Mouse (Mus musculus) layer of hippocampus, adult 11-12 months (tissue): ENCODE measurements around the gene Fto.
A peak's percentile ranks its signal among the peaks of the same experiment; 100 is the strongest.

ENCODE experiments used
- DNase-seq: peaks from one replicate; pipeline ENCODE4 v3.0.0; 2022; ENCODE audit warnings: low spot score

The Fto gene

DNA sequence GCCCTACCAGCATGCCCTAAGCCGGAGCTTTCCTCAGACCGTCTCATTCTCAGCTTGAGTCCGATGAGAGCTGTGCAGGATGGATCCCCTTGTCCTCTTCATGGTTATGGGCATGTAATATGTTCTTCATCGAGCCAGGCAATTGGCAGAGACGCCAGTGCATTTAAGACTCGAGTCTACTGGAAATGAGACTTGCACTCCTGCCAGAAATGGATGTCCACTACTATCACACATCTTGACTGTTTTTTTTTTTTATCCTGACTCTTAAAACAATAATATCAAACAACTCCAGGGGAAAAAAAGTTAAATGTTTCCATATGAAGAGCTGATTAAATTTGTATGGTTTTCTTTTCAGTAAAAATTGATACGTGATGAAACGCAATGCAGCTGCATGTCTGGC is 301.9 kb downstream of the Fto start:
- DNase-seq: no peak

DNA sequence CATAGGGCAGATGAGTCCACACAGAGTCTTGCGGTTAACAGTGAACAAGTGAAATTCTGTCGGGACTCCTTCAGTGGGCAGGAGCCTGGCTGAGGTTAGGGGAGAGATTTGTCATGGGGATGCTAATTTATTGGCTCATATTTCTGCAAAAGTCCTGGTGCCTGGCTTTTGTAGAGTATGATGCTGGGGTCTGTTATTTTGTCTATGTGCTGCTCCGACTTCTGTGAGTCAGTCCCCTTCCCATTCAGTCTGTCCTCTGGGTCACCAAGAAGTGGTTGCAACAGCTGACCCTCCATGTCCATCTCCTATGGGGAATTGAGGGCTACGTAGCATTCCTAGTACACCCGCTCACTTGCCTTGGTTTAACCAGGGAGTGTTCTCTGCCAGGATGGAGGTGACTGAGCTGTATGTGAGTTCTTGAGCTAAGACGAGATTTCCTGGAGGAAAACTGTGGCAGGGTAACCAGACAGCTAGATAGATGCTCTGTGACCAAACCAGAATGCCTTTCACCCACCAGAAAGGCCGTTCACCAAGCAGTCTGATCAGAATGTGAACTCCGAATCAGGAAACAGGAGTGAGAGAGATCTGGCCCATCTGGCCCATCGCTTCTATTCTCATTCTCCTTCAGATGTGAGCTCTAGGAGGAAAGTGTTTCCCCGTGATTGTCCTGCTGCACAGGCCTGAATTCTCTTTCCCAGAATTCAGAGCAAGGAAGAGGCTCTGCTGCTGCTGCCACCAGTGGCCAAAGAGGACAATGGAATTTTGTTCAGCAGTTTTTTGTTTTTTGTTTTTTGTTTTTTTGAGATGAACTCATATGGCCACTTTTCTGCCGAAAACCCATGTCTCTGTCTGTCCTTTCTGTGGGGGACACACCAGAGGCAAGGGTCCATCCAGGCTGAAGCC is 302.7 kb downstream of the Fto start:
- no peak for DNase-seq

DNA sequence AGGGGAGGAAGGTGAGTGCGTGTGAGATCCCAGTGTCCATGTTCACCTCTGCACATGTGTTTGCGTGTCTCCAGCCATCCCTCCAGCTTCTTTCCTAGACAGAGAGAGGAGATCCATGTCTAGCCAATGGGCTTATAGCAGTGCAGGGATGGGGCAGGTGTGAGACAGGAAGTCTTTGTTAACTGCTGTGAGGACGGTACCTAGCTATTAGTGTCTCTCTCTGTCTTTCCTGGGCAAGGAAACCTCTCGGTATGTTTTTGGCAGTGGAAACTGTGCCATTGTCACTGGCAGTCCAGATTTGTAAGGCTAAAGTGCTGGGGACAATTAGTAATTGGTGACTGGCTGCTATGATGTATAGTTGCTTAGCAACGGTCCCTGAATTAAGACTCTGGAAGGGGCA is 304.4 kb downstream of the Fto start:
- no peak for DNase-seq

- DNase-seq: no peak
Observed at GRCm38 (mm10) chr8:91622757-91623156, 309.4 kb downstream of the Fto start.

- peak; percentile 56 for DNase-seq
Observed at GRCm38 (mm10) chr8:91625686-91626558, 312.6 kb downstream of the Fto start.

DNA sequence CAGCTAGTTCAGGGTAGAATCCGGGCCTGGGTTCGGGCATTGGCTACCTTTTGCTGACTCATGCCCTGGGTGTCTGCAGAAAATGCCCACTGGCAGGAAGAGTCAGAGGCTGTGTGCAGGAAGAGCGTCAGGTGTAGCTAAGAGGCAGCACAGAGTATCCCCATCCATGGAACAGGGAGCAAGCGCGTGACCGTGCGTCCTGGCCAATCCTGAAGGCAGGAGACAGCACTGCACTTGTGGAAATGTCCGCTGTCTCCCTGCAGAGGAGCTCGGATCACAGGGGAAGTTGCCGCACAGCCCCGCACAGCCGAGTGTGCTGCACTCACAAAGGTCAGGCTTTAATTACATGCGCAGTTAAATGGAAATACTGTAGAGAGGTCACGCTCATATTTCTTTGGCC is 316.3 kb downstream of the Fto start:
- DNase-seq: no peak

GRCm38 (mm10) chr8:91630320-91631033 is 317.2 kb downstream of the Fto start:
- no peak for DNase-seq

DNA sequence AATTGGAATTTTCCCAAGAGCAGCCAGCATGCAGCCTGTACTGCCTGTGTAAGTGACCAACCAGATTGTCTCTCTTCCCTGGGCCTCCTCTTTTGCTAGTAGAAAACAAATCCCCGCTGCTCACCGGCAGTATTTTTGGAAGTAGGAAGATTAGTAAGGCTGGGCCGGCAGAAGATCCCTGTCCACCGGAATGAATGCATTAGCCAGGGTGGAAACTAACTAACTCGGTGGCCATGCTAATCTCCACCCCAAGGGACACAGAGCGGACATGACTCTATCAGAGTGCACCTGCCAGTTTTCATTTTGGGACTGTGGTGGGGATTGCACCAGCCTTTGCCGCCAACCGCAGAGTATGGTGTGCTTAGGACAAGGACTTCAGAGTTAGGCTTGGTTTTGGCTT is 319.1 kb downstream of the Fto start:
- DNase-seq: no peak

DNA sequence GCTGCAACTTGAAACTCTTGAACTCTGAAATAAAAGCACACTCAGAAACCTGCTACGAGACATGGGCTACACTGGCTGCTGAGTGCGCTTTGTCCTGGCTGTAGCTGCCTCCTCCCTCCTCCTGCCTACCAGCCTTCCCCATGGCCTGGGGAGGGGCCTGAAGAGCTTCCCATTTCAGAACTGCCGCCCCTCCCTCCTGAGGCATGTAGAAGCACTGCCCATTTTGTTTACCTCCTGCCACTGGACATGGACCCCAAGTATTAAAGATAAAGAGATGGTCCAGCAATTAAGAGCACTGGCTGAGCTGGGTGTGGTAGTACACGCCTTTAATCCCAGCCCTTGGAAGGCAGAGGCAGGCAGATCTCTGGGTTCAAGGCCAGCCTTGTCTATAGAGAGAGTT is 322.1 kb downstream of the Fto start:
- no peak for DNase-seq

GRCm38 (mm10) chr8:91636887-91637286 is 323.6 kb downstream of the Fto start:
- no peak for DNase-seq

GRCm38 (mm10) chr8:91637684-91638083 is 324.4 kb downstream of the Fto start:
- DNase-seq: peak; percentile 50

DNA sequence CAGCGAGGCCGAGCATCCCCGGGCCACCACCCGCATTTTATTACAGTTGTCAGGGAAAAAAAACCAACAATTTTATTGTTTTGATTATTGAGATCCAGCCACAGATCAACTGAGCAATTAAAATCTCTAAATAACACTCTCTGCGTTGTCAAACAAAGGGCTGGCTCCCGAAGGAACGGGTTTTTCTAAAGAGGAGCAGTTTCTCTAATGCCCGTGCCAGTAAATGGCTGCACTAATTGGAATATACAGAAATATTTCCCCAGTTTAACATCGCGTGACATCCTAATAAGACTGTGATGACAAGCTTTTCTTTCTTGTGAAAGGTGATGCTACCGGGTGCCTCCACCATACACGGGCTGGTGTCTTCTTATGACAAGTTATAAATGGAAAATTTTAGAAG is 324.9 kb downstream of the Fto start:
- DNase-seq: no peak

- DNase-seq: no peak
Observed at GRCm38 (mm10) chr8:91640471-91640870, 327.1 kb downstream of the Fto start.

- DNase-seq: no peak
Observed at GRCm38 (mm10) chr8:91645484-91645883, 332.2 kb downstream of the Fto start.

GRCm38 (mm10) chr8:91647959-91648358 is 334.6 kb downstream of the Fto start:
- DNase-seq: no peak

GRCm38 (mm10) chr8:91648776-91649175 is 335.5 kb downstream of the Fto start:
- no peak for DNase-seq

DNA sequence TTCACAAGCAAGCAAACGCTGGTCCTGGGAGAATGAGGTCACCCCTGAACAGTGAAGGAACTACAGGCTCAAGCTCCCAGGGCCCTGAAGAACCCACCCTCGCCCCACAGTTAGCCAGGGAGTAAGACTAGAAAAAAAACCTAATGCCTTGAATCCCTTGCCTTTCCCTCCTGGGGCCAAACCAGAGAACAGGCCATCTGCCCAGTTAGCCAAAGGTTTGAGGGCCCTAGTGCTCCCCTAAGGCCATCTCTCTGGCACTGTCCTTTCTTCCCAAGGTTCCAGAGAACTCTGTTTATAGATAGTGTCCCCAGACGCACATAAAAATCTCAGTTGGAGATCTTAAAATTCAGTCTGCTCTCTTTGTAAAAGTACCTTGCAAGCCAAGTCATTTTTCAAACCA is 340.2 kb downstream of the Fto start:
- no peak for DNase-seq

DNA sequence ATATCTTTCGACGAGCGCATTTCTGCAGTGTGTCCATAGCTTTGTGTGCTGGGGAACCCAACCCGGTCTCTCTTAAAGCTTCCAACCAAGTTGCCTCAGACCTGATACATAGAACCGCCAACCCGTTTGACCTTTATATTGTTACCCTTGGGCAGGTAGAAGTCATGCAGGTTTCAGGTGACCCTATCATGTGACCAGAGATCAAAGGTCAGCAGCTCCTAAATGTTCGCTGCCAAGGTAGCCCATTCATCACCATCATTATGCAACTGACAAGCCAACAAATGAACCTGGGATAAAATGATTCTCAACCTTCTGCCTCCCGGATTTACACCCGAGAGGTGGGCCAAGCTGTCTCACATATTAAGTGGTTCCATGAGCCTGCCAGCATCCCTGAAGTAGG is 344.1 kb downstream of the Fto start:
- no peak for DNase-seq

DNA sequence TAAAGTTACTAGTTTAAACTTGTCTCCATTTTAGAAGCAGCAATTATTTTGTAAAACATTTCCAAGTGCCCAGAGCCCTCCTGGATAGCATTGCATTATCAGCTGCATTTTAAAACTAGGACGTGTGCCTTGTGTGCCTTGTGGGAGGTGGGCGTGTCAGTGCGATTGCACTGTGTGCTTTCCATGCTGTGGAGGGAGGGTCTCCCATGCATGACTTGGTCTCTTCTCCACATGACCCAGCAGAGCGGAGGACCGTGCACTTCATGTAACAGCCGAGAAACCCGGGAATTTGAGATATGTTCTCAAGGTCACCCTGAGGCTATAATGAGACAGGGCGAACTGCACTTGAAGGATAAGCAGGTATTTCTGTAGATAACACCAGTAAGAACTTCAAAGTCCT is 347.6 kb downstream of the Fto start:
- no peak for DNase-seq

DNA sequence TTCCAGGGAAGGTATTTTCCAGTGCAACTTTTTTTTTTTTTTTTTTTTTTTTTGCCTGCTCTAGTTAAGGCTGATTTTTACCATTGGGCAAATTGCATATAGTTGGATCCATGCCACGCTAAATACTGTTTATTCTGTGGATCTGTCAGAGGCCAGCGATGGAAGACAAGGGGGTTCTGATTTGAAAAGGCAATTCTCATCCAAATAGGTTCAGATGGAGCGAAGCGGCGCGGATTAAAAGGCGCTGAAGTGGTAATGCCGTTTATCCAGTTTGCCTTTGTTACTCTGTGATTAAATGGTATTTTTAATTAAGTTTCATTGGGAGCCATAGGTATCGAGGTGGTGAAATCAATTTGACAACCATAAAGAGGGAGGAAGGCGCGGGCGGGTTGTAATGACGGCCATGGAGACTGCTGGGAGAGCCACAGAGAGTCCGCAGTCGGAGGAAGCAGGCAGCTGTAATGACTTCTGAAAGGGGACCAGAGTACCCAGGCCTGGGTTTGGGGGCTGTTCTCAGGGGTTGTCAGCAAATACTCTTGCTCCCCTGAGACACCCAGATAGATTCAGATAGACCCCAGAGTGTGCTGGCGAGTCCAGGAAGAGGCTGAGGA is 356.2 kb downstream of the Fto start:
- no peak for DNase-seq

DNA sequence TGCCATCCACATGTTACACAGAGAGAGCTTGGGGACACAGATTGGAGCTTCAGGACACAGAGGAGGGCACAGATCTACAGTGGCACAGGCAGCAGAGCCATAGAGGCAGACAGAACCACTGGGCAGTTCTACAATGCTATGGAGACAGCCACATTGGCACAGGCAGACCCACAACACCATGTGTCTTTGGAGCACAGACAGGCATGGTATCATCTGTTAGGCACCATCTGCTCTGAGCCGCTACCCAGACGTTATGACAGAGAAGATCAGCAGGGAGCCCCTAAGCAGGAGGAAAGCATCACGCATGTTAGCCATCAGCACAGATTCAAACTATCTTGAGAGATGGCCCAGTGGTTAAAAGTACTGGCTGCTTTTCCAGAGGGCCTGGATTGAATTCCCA is 363.6 kb downstream of the Fto start:
- peak; percentile 69 for DNase-seq

- DNase-seq: no peak
Observed at GRCm38 (mm10) chr8:91679451-91679850, 366.1 kb downstream of the Fto start.
